Mouse (Mus musculus): ENCODE measurements around the gene Atrnl1. TPM values are rescaled to one million over a fixed set of nuclear protein-coding genes. Genes with fewer than 3 reads are reported as not detected.

The Atrnl1 gene
- polyA plus RNA-seq, 1 experiment: 0.25 TPM

DNA sequence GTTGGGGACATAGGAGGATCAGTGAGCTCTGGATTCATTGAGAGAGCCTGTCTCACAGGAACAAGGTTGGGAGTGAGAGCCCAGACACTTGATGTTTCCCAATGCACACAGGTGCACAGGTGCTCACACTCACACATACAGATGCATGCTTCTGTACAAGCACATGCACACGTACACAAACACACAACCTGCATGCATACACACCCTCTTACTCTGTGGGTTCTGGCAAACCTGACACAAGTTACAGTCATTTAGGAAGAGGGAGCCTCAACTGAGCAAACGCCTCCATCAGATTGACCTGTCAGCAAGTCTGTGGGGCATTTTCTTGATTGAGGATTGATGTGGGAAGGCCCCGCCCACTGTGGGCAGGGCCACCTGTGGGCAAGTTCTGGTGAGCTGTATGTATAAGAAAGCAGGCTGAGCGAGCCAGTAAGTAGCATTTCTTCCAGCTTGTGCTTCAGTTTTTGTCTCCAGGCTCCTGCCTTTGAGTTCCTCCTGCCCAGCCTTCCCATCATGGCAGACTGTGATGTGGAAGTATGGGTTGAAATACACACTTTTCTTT, 25.5 kb upstream of the Atrnl1 start:
- no peaks in the 10 kb centered on the region for H3K4me1 ChIP-seq
- TF ChIP-seq FLI1 (IDR thresholded peaks at IDR 0.05; ENCODE audit: low read length) (no peak), GATA1 (IDR thresholded peaks at IDR 0.05; ENCODE audit: borderline replicate concordance, low read length) (no peak)
- no peak overlapping the region for H3K4me3 ChIP-seq (replicated peaks)
- 0 out of 2 replicates have a peak, but pooled peaks cover 4% of the 10 kb centered on the region for H3K9me3 ChIP-seq
- peaks cover 16% of the 10 kb centered on the region for H3K27me3 ChIP-seq (replicated peaks)
- no peaks in the 10 kb centered on the region for H3K36me3 ChIP-seq (replicated peaks; ENCODE audit: low read length)

DNA sequence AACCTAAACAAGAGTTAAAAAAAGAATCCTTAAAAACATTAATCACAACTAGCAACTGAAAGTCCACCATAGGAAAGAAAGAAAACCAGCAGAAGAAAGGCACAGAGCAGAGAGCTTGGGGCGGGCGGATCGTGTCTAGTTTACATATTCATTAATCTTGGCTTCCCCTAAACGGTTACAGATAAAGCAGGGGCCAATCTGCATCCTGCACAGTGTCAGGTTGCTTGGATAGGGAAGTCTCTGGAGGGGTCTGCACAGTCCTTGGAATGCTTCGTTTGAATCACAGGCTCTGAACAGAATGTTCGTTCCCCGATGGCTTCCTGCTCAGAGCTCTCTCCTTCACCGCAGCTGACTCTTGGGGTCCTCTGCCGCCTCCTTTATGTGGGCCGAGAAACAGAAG, 24.7 kb upstream of the Atrnl1 start:
- H3K9me3 ChIP-seq: 0 out of 2 replicates have a peak, but pooled peaks cover 4% of the 10 kb centered on the region
- no peaks in the 10 kb centered on the region for H3K4me1 ChIP-seq
- no peak overlapping the region for H3K4me3 ChIP-seq (replicated peaks)
- H3K36me3 ChIP-seq (replicated peaks; ENCODE audit: low read length): no peaks in the 10 kb centered on the region
- TF ChIP-seq FLI1 (IDR thresholded peaks at IDR 0.05; ENCODE audit: low read length) (no peak), GATA1 (IDR thresholded peaks at IDR 0.05; ENCODE audit: borderline replicate concordance, low read length) (no peak)
- peaks cover 16% of the 10 kb centered on the region for H3K27me3 ChIP-seq (replicated peaks)

DNA sequence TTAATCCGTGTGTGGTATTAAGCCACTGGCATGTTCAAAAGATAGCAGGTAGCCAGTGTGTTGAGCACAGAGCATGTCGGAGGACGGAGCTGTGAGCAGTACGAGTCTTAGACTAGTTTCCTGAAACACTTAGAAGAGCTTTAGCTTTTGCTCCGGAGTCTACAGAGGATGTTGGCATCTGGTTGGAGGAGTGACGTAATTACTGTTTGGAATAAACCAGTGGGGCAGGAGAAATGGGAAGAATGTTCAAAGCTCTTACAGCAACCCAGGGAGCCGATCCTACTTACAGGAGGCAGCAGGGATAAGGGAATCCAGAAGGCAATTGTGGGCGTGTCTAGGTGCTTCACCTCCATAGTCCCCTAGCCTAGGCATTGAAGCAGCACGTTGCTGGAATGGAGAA, 21.3 kb upstream of the Atrnl1 start:
- no peak for TF ChIP-seq GATA1 (IDR thresholded peaks at IDR 0.05; ENCODE audit: borderline replicate concordance, low read length)
- no peak for TF ChIP-seq FLI1 (IDR thresholded peaks at IDR 0.05; ENCODE audit: low read length)
- no peaks in the 10 kb centered on the region for H3K4me1 ChIP-seq
- H3K36me3 ChIP-seq (replicated peaks; ENCODE audit: low read length): no peaks in the 10 kb centered on the region
- peaks cover 19% of the 10 kb centered on the region for H3K27me3 ChIP-seq (replicated peaks)
- H3K4me3 ChIP-seq (replicated peaks): no peak overlapping the region
- 0 out of 2 replicates have a peak, but pooled peaks cover 4% of the 10 kb centered on the region for H3K9me3 ChIP-seq

DNA sequence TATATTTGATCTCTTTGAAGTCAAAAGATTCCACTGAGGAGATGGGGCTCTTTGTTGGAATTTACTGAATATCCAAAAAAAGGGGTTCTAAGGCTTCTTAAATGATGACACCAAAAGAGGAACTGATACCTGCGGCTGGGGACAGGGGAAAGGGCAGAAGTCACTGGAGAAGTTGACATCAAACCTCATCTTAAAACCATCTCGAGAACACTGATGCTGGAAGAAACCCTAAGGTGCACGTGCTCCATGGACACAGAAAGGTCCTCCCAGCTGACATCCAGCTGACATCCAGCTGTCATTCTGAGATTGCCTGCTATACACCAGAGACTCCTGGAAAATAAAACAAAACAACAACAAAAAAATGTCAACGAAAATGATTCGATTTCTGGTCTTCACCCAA, 19.9 kb upstream of the Atrnl1 start:
- Histone ChIP-seq H3K4me1 (no peaks in the 10 kb centered on the region), H3K36me3 (replicated peaks; ENCODE audit: low read length) (no peaks in the 10 kb centered on the region), H3K27me3 (replicated peaks) (peaks cover 18% of the 10 kb centered on the region), H3K9me3 (0 out of 2 replicates have a peak, but pooled peaks cover 4% of the 10 kb centered on the region), H3K4me3 (replicated peaks) (no peak overlapping the region)
- TF ChIP-seq GATA1 (IDR thresholded peaks at IDR 0.05; ENCODE audit: borderline replicate concordance, low read length) (no peak), FLI1 (IDR thresholded peaks at IDR 0.05; ENCODE audit: low read length) (no peak)

DNA sequence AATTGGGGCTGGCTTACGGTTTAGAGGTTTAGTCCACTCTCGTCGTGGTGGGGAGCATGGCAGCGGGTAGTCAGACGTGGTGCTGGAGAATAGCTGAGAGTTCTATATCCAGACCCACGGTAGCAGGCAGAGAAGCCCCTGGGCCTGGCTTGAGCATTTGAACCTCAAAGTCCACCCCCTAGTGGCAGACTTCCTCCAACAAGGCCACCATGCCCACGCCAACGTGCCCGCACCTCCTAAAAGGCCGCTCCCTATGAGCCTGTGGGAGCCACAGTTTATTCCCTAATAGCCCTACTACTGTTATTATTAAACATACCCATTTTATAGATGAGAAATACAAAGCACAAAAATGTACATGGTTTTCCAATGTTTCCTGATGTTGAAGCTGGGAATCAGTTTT, 19.2 kb upstream of the Atrnl1 start:
- H3K36me3 ChIP-seq (replicated peaks; ENCODE audit: low read length): no peaks in the 10 kb centered on the region
- no peaks in the 10 kb centered on the region for H3K4me1 ChIP-seq
- TF ChIP-seq GATA1 (IDR thresholded peaks at IDR 0.05; ENCODE audit: borderline replicate concordance, low read length): no peak
- no peak for TF ChIP-seq FLI1 (IDR thresholded peaks at IDR 0.05; ENCODE audit: low read length)
- no peak overlapping the region for H3K4me3 ChIP-seq (replicated peaks)
- peaks cover 17% of the 10 kb centered on the region for H3K27me3 ChIP-seq (replicated peaks)
- H3K9me3 ChIP-seq: 0 out of 2 replicates have a peak, but pooled peaks cover 4% of the 10 kb centered on the region

DNA sequence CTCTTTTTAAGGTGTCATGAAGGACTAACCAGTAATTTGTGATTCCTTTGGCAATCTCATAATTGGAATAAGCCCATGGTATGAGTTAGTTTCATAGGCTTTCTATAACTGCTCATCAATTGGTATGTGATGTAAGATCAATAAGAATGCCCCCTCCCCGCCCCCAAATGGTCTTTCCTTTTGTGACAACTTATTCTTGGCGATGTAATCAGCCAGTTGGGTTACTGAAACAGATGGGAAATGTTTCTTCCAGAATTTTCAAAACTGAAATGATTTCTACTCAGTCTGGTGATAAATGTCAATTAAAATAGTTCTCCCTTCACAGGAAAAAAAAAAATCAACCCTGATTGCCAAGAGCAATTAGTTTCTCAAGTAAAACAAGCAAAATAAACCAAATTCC, 18.5 kb upstream of the Atrnl1 start:
- Histone ChIP-seq H3K9me3 (0 out of 2 replicates have a peak, but pooled peaks cover 4% of the 10 kb centered on the region), H3K4me3 (replicated peaks) (no peak overlapping the region), H3K27me3 (replicated peaks) (peaks cover 17% of the 10 kb centered on the region), H3K4me1 (no peaks in the 10 kb centered on the region), H3K36me3 (replicated peaks; ENCODE audit: low read length) (no peaks in the 10 kb centered on the region)
- TF ChIP-seq GATA1 (IDR thresholded peaks at IDR 0.05; ENCODE audit: borderline replicate concordance, low read length) (no peak), FLI1 (IDR thresholded peaks at IDR 0.05; ENCODE audit: low read length) (no peak)

DNA sequence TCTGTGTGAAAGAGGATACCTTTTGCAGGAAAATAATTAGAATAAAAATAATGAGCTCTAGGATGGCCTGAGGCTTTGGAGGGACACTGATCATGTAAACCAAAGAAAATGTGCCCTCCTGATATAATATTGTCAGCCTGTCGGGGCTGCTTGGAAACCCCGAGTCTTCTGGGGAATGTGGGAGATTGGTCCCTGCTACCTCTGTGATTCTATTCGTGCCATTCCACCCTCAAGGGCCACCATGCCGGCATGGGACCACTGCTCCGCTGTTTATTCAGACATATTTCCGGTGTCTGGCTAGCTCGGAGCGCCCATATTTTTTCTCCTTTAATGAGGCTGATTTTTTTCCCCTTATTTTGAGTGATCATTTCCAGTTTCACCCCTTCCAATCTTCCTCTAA, 11.7 kb upstream of the Atrnl1 start:
- Histone ChIP-seq H3K27me3 (replicated peaks) (peaks cover 8% of the 10 kb centered on the region), H3K9me3 (no peaks in the 10 kb centered on the region), H3K36me3 (replicated peaks; ENCODE audit: low read length) (no peaks in the 10 kb centered on the region), H3K4me3 (replicated peaks) (no peak overlapping the region), H3K4me1 (peaks cover 3% of the 10 kb centered on the region; the same call in 1 of the 2 replicates)
- TF ChIP-seq FLI1 (IDR thresholded peaks at IDR 0.05; ENCODE audit: low read length): no peak
- TF ChIP-seq GATA1 (IDR thresholded peaks at IDR 0.05; ENCODE audit: borderline replicate concordance, low read length): no peak

DNA sequence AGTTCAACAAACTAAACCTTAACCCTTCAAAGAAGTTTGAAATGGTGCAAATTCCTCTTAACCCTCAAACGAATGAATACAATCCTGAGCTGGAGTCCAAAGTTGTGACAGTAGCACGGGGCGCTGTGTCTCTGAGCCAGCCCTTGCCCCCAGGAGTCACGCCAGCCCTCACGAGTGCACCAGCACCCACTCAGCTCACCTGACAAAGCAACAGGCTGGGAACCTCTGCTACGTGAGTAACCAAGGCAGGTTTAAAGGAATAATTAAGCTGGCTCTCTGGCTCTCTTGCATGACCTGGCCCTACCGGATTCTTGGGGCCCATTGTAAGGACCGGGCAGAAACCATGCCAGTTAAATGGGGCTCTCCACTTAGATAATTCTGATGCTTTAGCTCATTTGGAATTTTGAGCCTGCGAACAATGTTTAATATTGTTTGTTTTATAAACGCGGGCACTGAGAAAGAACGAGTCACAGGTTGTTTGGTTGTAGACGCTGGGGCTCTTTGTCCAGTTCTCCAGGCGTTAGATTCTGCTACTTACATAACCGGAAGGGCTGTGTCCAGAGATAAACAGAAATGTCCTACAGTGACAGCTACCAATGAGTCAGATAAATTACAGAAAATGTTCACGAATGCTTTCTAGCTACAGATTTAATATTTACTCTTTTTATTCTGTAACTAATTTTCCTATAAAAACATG, 10.5 kb upstream of the Atrnl1 start:
- H3K36me3 ChIP-seq (replicated peaks; ENCODE audit: low read length): no peaks in the 10 kb centered on the region
- H3K27me3 ChIP-seq (replicated peaks): peaks cover 4% of the 10 kb centered on the region
- H3K4me3 ChIP-seq (replicated peaks): no peak overlapping the region
- H3K4me1 ChIP-seq: peaks cover 3% of the 10 kb centered on the region; the same call in 1 of the 2 replicates
- H3K9me3 ChIP-seq: no peaks in the 10 kb centered on the region
- no peak for TF ChIP-seq FLI1 (IDR thresholded peaks at IDR 0.05; ENCODE audit: low read length)
- no peak for TF ChIP-seq GATA1 (IDR thresholded peaks at IDR 0.05; ENCODE audit: borderline replicate concordance, low read length)

DNA sequence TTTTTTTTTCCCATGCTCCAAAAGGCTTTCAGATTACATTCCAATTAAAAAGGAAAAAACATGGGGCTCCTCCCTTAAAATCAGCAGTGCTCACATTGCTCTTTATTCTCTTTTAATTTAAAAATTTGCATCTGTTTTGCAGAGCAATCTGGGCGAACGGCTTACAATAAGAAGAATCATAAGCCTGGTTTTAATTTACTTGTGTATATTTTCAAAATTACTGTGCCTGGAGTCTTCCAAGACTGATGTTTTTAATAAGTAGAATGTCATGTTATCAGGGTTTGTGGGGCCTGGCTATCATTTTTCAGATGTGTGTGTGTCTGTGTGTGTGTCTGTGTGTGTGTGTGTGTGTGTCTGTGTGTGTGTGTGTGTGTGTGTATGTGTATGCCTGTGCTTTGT, 9.9 kb upstream of the Atrnl1 start:
- H3K4me3 ChIP-seq (replicated peaks): no peak overlapping the region
- peaks cover 4% of the 10 kb centered on the region for H3K27me3 ChIP-seq (replicated peaks)
- no peaks in the 10 kb centered on the region for H3K36me3 ChIP-seq (replicated peaks; ENCODE audit: low read length)
- H3K4me1 ChIP-seq: peaks cover 3% of the 10 kb centered on the region; the same call in 1 of the 2 replicates
- no peaks in the 10 kb centered on the region for H3K9me3 ChIP-seq
- no peak for TF ChIP-seq FLI1 (IDR thresholded peaks at IDR 0.05; ENCODE audit: low read length)
- TF ChIP-seq GATA1 (IDR thresholded peaks at IDR 0.05; ENCODE audit: borderline replicate concordance, low read length): no peak

DNA sequence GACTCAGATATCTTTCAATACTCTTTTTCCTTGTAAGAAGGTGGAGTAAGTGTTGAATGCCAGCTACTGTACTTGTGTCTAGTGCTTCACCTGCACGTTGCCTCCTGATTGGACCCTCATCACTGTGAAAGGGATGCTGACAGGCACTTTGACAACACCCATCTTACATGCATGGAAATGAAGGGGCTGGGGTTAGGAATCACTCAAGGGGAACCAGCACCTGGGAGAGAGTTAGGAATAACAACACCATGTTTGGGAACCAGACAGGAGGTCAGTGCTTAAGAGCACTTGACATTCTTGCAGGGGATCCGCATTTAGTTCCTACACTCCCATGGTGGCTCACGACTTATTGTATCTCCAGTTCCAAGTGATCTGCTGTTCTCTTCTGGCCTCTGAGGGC, 7.2 kb upstream of the Atrnl1 start:
- no peaks in the 10 kb centered on the region for H3K36me3 ChIP-seq (replicated peaks; ENCODE audit: low read length)
- H3K4me3 ChIP-seq (replicated peaks): no peak overlapping the region
- peaks cover 17% of the 10 kb centered on the region for H3K27me3 ChIP-seq (replicated peaks)
- H3K9me3 ChIP-seq: no peaks in the 10 kb centered on the region
- H3K4me1 ChIP-seq: peaks cover 3% of the 10 kb centered on the region; the same call in 1 of the 2 replicates
- TF ChIP-seq GATA1 (IDR thresholded peaks at IDR 0.05; ENCODE audit: borderline replicate concordance, low read length) (no peak), FLI1 (IDR thresholded peaks at IDR 0.05; ENCODE audit: low read length) (no peak)

Measured in megakaryocyte, embryonic 14.5 days (primary cell).